Comparison of ENCODE assay signal across 17 mouse cellular contexts in genomic region chr5:144274904-144275303, GRCm38 (mm10). TPM values are rescaled to one million over a fixed set of nuclear protein-coding genes. Genes with fewer than 3 reads are reported as not detected.
DNase-seq lines count a peak whose midpoint lies in the region; ATAC-seq and TF ChIP-seq lines count a peak whose summit lies in the region.
"Had no signal": no experiment of that assay in that cellular context is flagged by ENCODE, and none has a peak within 500 bp of the region (broad histone marks: within the 10 kb centered on the region; RNA-seq: fewer than 3 reads in every experiment).

No protein-coding gene starts in this region.

- H3ac ChIP-seq in myocyte (ENCODE audit: control insufficient read depth, insufficient read length), result no peak overlapping the region

- H3K9ac ChIP-seq in heart, adult 2 months (ENCODE audit: low read depth, low read length), result no peak overlapping the region
- no peak overlapping the region for H3K9ac ChIP-seq in kidney, embryonic 14.5 days (ENCODE audit: low read depth, low read length)
- H3K9ac ChIP-seq in lung, postnatal 0 days (replicated peaks; ENCODE audit: low read depth), result no peak overlapping the region
- H3K9ac ChIP-seq in intestine, postnatal 0 days (ENCODE audit: low read depth, low read length), result no peak overlapping the region
- H3K9ac ChIP-seq: limb, embryonic 15.5 days; liver, embryonic 15.5 days; neural tube, embryonic 12.5 days had no signal

- 0 out of 2 replicates have a peak, but pooled peaks cover 2% of the 10 kb centered on the region for H3K36me3 ChIP-seq in heart, adult 2 months (ENCODE audit: control insufficient read depth, insufficient read depth, low read length)
- peaks cover 22% of the 10 kb centered on the region for H3K36me3 ChIP-seq in kidney, embryonic 14.5 days (ENCODE audit: control insufficient read depth, insufficient read depth, low read length)
- no peaks in the 10 kb centered on the region for H3K36me3 ChIP-seq in kidney, adult 2 months (ENCODE audit: control insufficient read depth, insufficient read depth, low read length)
- H3K36me3 ChIP-seq in lung, postnatal 0 days (ENCODE audit: insufficient read depth, low read length), result peaks cover 5% of the 10 kb centered on the region; the same call in 1 of the 2 replicates
- H3K36me3 ChIP-seq in myocyte (ENCODE audit: control insufficient read depth, insufficient read depth), result peaks cover 42% of the 10 kb centered on the region
- H3K36me3 ChIP-seq in intestine, postnatal 0 days (ENCODE audit: control insufficient read depth, insufficient read depth), result peaks cover 58% of the 10 kb centered on the region
- H3K36me3 ChIP-seq: liver, embryonic 15.5 days had no signal

- 0 out of 2 replicates have a peak, but pooled peaks have one; percentile 9 for TF ChIP-seq EP300 in heart, adult 2 months (IDR thresholded peaks at IDR 0.05; ENCODE audit: insufficient read depth, low read depth, low read length)
- peak; percentile 52; the same call in 1 of the 2 replicates for TF ChIP-seq EP300 in lung, postnatal 0 days (IDR thresholded peaks at IDR 0.05)

- no peak overlapping the region for H3K4me2 ChIP-seq in kidney, embryonic 14.5 days (replicated peaks; ENCODE audit: low read depth, low read length)
- H3K4me2 ChIP-seq in lung, postnatal 0 days (replicated peaks; ENCODE audit: low read depth, low read length), result no peak overlapping the region
- no peak overlapping the region for H3K4me2 ChIP-seq in myocyte (ENCODE audit: low read depth)
- H3K4me2 ChIP-seq in intestine, postnatal 0 days (replicated peaks; ENCODE audit: low read depth), result no peak overlapping the region
- H3K4me2 ChIP-seq: limb, embryonic 15.5 days; liver, embryonic 15.5 days; neural tube, embryonic 12.5 days had no signal

- H3K27me3 ChIP-seq in heart, adult 2 months (ENCODE audit: control insufficient read depth, insufficient read depth, low read length), result no peaks in the 10 kb centered on the region
- no peaks in the 10 kb centered on the region for H3K27me3 ChIP-seq in kidney, embryonic 14.5 days (ENCODE audit: control insufficient read depth, insufficient read depth, low read length)
- H3K27me3 ChIP-seq in kidney, adult 2 months (replicated peaks; ENCODE audit: control insufficient read depth, insufficient read depth, low read length), result no peaks in the 10 kb centered on the region
- no peaks in the 10 kb centered on the region for H3K27me3 ChIP-seq in lung, postnatal 0 days (replicated peaks; ENCODE audit: insufficient read depth, low read length)
- no peaks in the 10 kb centered on the region for H3K27me3 ChIP-seq in myocyte (ENCODE audit: control insufficient read depth, insufficient read depth, insufficient read length)
- H3K27me3 ChIP-seq in intestine, postnatal 0 days (replicated peaks; ENCODE audit: control insufficient read depth, insufficient read depth, low read length), result no peaks in the 10 kb centered on the region
- H3K27me3 ChIP-seq: limb, embryonic 15.5 days; liver, embryonic 15.5 days; neural tube, embryonic 12.5 days had no signal

- ATAC-seq in kidney, embryonic 14.5 days (ENCODE audit: low FRiP score, low TSS enrichment), result no peak
- ATAC-seq in lung, postnatal 0 days, result peak; percentile 69
- no peak for ATAC-seq in intestine, postnatal 0 days
- ATAC-seq: inflammation-experienced regulatory T-cells, adult 6 months had no signal

- TF ChIP-seq CTCF in heart, adult 2 months (IDR thresholded peaks at IDR 0.05), result no peak
- TF ChIP-seq CTCF in kidney, adult 2 months (conservative IDR thresholded peaks at IDR 0.05; ENCODE audit: insufficient read depth, insufficient read length, low read depth, low read length), result no peak
- TF ChIP-seq CTCF in lung, postnatal 0 days (IDR thresholded peaks at IDR 0.05), result no peak
- no peak for TF ChIP-seq CTCF in intestine, postnatal 0 days (IDR thresholded peaks at IDR 0.05; ENCODE audit: low read depth)

- H3K9me3 ChIP-seq in kidney, embryonic 14.5 days (ENCODE audit: control insufficient read depth, low read length), result no peaks in the 10 kb centered on the region
- H3K9me3 ChIP-seq in lung, postnatal 0 days (ENCODE audit: low read length), result no peaks in the 10 kb centered on the region
- H3K9me3 ChIP-seq in intestine, postnatal 0 days (ENCODE audit: control insufficient read depth), result no peaks in the 10 kb centered on the region
- H3K9me3 ChIP-seq: limb, embryonic 15.5 days; liver, embryonic 15.5 days; neural tube, embryonic 12.5 days had no signal

- H3K79me2 ChIP-seq in heart, adult 2 months (replicated peaks; ENCODE audit: control insufficient read depth, insufficient read depth, low read length), result no peaks in the 10 kb centered on the region
- peaks cover 5% of the 10 kb centered on the region for H3K79me2 ChIP-seq in myocyte (ENCODE audit: control insufficient read depth, insufficient read depth)

- WGBS in heart, adult 2 months, result 33% methylated on average over 6 of the region's 6 CpGs
- 82% methylated on average over 6 of the region's 6 CpGs for WGBS in kidney, embryonic 14.5 days
- WGBS in kidney, adult 2 months, result 62% methylated on average over 6 of the region's 6 CpGs
- WGBS in lung, postnatal 0 days, result 44% methylated on average over 6 of the region's 6 CpGs
- WGBS in intestine, postnatal 0 days, result 72% methylated on average over 6 of the region's 6 CpGs

- H3K4me1 ChIP-seq in heart, adult 2 months (ENCODE audit: control insufficient read depth, insufficient read depth, low read length), result peaks cover 13% of the 10 kb centered on the region
- H3K4me1 ChIP-seq in kidney, embryonic 14.5 days (ENCODE audit: control insufficient read depth, insufficient read depth, low read length), result no peaks in the 10 kb centered on the region
- no peaks in the 10 kb centered on the region for H3K4me1 ChIP-seq in kidney, adult 2 months (ENCODE audit: control insufficient read depth, insufficient read depth, low read length)
- H3K4me1 ChIP-seq in lung, postnatal 0 days (ENCODE audit: insufficient read depth, low read depth, low read length), result no peaks in the 10 kb centered on the region
- no peaks in the 10 kb centered on the region for H3K4me1 ChIP-seq in intestine, postnatal 0 days (replicated peaks; ENCODE audit: control insufficient read depth, insufficient read depth, low read length)
- H3K4me1 ChIP-seq: limb, embryonic 15.5 days; neural tube, embryonic 12.5 days had no signal

- peak in 1 of 2 experiments; percentile 45 for DNase-seq in heart, adult 2 months
- DNase-seq in heart, postnatal 14 days, result no peak
- DNase-seq in kidney, adult 2 months, result no peak
- peak; percentile 37 for DNase-seq in lung, postnatal 0 days (ENCODE audit: low spot score)
- DNase-seq in lung, postnatal 25 days (ENCODE audit: low spot score), result no peak
- DNase-seq: adrenal gland, adult 8-10 months; cerebellum, adult 8-10 months; kidney, adult 9 months; right cerebral cortex, adult 18-20 months had no signal

- no peak overlapping the region for H3K4me3 ChIP-seq in heart, adult 2 months
- no peak overlapping the region for H3K4me3 ChIP-seq in kidney, embryonic 14.5 days (ENCODE audit: low read length)
- no peak overlapping the region for H3K4me3 ChIP-seq in kidney, adult 2 months (ENCODE audit: insufficient read depth, low read depth, low read length)
- H3K4me3 ChIP-seq in lung, postnatal 0 days (ENCODE audit: low read depth, low read length), result no peak overlapping the region
- no peak overlapping the region for H3K4me3 ChIP-seq in myocyte
- H3K4me3 ChIP-seq in intestine, postnatal 0 days (ENCODE audit: low read depth, low read length), result no peak overlapping the region
- H3K4me3 ChIP-seq: limb, embryonic 15.5 days; liver, embryonic 15.5 days; neural tube, embryonic 12.5 days had no signal

- no peak for TF ChIP-seq POLR2A in heart, adult 2 months (IDR thresholded peaks at IDR 0.05; ENCODE audit: insufficient read depth, low read depth, low read length)
- no peak for TF ChIP-seq POLR2A in kidney, adult 2 months (IDR thresholded peaks at IDR 0.05; ENCODE audit: low read depth, low read length)
- TF ChIP-seq POLR2A in myocyte (IDR thresholded peaks at IDR 0.05; ENCODE audit: insufficient read length, low read depth), result no peak

- H3K27ac ChIP-seq in heart, adult 2 months, result no peak overlapping the region; the same call in 1 of the 2 replicates
- H3K27ac ChIP-seq in kidney, embryonic 14.5 days (ENCODE audit: low read depth, low read length), result peak overlapping the region; percentile 48; the same call in 1 of the 2 replicates
- no peak overlapping the region for H3K27ac ChIP-seq in kidney, adult 2 months (ENCODE audit: insufficient read depth, low read depth, low read length)
- H3K27ac ChIP-seq in lung, postnatal 0 days (ENCODE audit: low read length), result peak overlapping the region; percentile 28; the same call in 1 of the 2 replicates
- no peak overlapping the region for H3K27ac ChIP-seq in intestine, postnatal 0 days (ENCODE audit: low read depth, low read length)
- H3K27ac ChIP-seq: limb, embryonic 15.5 days; liver, embryonic 15.5 days; neural tube, embryonic 12.5 days; stomach, postnatal 0 days had no signal

- intact Hi-C loops in heart, adult 2 months (cut with DNase I), result loop anchor here (2.0 kb wide), 1 partner anchor 18 kb away; no protein-coding TSS in a partner anchor
- intact Hi-C loops in heart, postnatal 14 days (cut with DNase I), result no loop called here

TF ChIP-seq in myocyte, 11 proteins besides CTCF, POLR2A, EP300 and RAD21:
- TF ChIP-seq POLR2AphosphoS2 (IDR thresholded peaks at IDR 0.05; ENCODE audit: insufficient read length, low read depth), result peak; percentile 23
- no peak for TF ChIP-seq SRF (IDR thresholded peaks at IDR 0.05; ENCODE audit: control insufficient read depth, insufficient read length, low read depth)
TF ChIP-seq in myocyte: peak in this region for 1.

RNA-seq across cellular contexts. Expression of gene Bri3, which starts 30.7 kb away (rescaled TPM):
- total RNA-seq in heart, adult 2 months (2021), result 100 to 1,000 TPM; 129 to 152 TPM
- polyA plus RNA-seq in heart, adult 2 months (2012; rRNA removed), result 240 and 258 TPM in 2 replicates
- total RNA-seq in heart, postnatal 14 days (2021), result 100 to 1,000 TPM; 125 to 128 TPM
- 136 and 148 TPM in 2 replicates for polyA plus RNA-seq in kidney, embryonic 14.5 days (2014; fragmentation: Nextera tagmentation; extraction: Ambion mirVana)
- polyA plus RNA-seq in kidney, adult 2 months (2012; rRNA removed), result 190 and 242 TPM in 2 replicates
- polyA plus RNA-seq in lung, postnatal 0 days (2015; fragmentation: Nextera tagmentation; extraction: Ambion mirVana), result 278 and 286 TPM in 2 replicates
- 153 TPM for polyA plus RNA-seq in myocyte (2012; fragmentation: generic; extraction: Trizol)
- 313 and 341 TPM in 2 replicates for polyA plus RNA-seq in intestine, postnatal 0 days (2015; fragmentation: Nextera tagmentation; extraction: Ambion mirVana)

RNA-seq across cellular contexts. Expression of gene Tecpr1, which starts 51.5 kb away (rescaled TPM):
- 10 to 100 TPM; 24.2 to 27.6 TPM for total RNA-seq in heart, adult 2 months (2021)
- 33.7 and 34.9 TPM in 2 replicates for polyA plus RNA-seq in heart, adult 2 months (2012; rRNA removed)
- total RNA-seq in heart, postnatal 14 days (2021), result 10 to 100 TPM; 29.5 to 34.7 TPM
- 13.9 and 16.4 TPM in 2 replicates for polyA plus RNA-seq in kidney, embryonic 14.5 days (2014; fragmentation: Nextera tagmentation; extraction: Ambion mirVana)
- 35.6 and 36.6 TPM in 2 replicates for polyA plus RNA-seq in kidney, adult 2 months (2012; rRNA removed)
- polyA plus RNA-seq in lung, postnatal 0 days (2015; fragmentation: Nextera tagmentation; extraction: Ambion mirVana), result 34.1 and 35.0 TPM in 2 replicates
- 19.2 TPM for polyA plus RNA-seq in myocyte (2012; fragmentation: generic; extraction: Trizol)
- polyA plus RNA-seq in intestine, postnatal 0 days (2015; fragmentation: Nextera tagmentation; extraction: Ambion mirVana), result 10.7 and 12.5 TPM in 2 replicates

Comparison
In these comparisons a context has a peak if more than half of its experiments do, and no peak if none do; other contexts are left out.
1. H3K27ac ChIP-seq: peak in kidney, embryonic 14.5 days (single experiment) and lung, postnatal 0 days (single experiment); none in heart, adult 2 months (single experiment), kidney, adult 2 months (single experiment) and intestine, postnatal 0 days (single experiment).